Mouse (Mus musculus): ENCODE data around the gene Fam214a. TPM values are rescaled to one million over a fixed set of nuclear protein-coding genes. Genes with fewer than 3 reads are reported as not detected.

Gene Fam214a
- polyA plus RNA-seq, 1 experiment from 2014 or later: 6.4 TPM

DNA sequence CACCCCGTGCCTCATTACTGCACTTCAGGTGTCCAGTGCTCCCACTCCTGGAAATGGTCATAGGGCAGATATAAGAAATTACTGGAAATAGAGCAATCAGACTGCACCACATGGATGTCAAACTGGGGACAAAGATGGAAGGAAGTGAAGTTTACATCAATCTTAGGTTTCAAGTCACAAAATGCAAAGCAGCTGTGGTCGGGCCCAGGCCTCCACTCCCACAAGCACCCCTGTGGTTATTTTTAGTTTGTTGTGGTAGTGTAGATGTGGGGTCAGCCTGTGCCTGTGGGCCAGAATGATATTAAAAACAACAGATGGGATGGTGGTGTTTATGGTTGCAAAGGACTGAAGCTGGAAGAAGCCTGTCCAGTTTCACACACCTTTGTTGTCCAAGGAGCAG is 33.1 kb downstream of the Fam214a start:
- ATAC-seq: no peak
- Histone ChIP-seq H3K9me3 (ENCODE audit: low read length) (no peaks in the 10 kb centered on the region), H3K4me3 (ENCODE audit: low read depth, low read length) (no peak overlapping the region), H3K9ac (replicated peaks) (no peak overlapping the region), H3K4me1 (ENCODE audit: insufficient read depth) (peaks cover 3% of the 10 kb centered on the region), H3K4me2 (ENCODE audit: low read depth, low read length) (no peak overlapping the region), H3K27me3 (ENCODE audit: insufficient read depth, low read length) (no peaks in the 10 kb centered on the region), H3K36me3 (replicated peaks; ENCODE audit: insufficient read depth, low read length) (peaks cover 3% of the 10 kb centered on the region; the same call in 1 of the 2 replicates), H3K27ac (ENCODE audit: low read depth) (no peak overlapping the region)
- 53% methylated on average over 2 of the region's 2 CpGs for WGBS (ENCODE audit: insufficient replicate concordance)
- no peak for TF ChIP-seq EP300 (IDR thresholded peaks at IDR 0.05; ENCODE audit: low read depth)
- no peak for TF ChIP-seq CTCF (IDR thresholded peaks at IDR 0.05; ENCODE audit: low read depth)
- DNase-seq: no peak

DNA sequence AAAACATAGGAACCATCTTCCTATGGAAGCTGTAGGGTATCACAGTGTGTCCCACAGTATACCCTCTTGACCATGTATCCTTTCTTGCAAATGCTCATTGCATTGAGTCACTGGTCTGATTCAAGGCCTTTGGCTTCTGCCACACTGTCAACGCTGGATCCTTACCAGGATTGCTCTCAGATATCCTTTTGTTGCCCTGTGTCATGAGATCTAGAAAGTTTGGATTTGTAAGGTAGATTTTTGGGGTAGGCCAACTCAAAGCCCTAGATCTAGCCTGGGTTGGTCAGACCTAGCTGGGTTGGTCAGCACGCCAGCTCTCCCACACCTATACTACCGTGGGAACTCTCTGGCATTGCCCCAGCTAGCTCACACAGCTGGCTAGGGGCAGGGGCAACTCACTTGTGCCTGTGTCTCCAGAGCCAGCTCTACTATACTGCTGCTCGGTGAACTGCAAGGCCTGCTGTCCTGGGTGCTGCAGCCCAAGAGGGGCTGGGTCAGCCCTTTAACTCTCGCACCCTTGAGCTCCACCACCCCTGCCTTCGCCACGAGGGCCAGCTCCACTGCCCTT is 36.3 kb downstream of the Fam214a start:
- ATAC-seq (no peak), DNase-seq (no peak)
- Histone ChIP-seq H3K9me3 (ENCODE audit: low read length) (no peaks in the 10 kb centered on the region), H3K27ac (ENCODE audit: low read depth) (no peak overlapping the region), H3K27me3 (ENCODE audit: insufficient read depth, low read length) (no peaks in the 10 kb centered on the region), H3K4me3 (ENCODE audit: low read depth, low read length) (no peak overlapping the region), H3K9ac (replicated peaks) (no peak overlapping the region), H3K4me1 (ENCODE audit: insufficient read depth) (peaks cover 3% of the 10 kb centered on the region), H3K36me3 (replicated peaks; ENCODE audit: insufficient read depth, low read length) (no peaks in the 10 kb centered on the region; the same call in 1 of the 2 replicates), H3K4me2 (ENCODE audit: low read depth, low read length) (no peak overlapping the region)
- TF ChIP-seq CTCF (IDR thresholded peaks at IDR 0.05; ENCODE audit: low read depth) (no peak), EP300 (IDR thresholded peaks at IDR 0.05; ENCODE audit: low read depth) (no peak)
- WGBS (ENCODE audit: insufficient replicate concordance): 79% methylated on average over 7 of the region's 7 CpGs

DNA sequence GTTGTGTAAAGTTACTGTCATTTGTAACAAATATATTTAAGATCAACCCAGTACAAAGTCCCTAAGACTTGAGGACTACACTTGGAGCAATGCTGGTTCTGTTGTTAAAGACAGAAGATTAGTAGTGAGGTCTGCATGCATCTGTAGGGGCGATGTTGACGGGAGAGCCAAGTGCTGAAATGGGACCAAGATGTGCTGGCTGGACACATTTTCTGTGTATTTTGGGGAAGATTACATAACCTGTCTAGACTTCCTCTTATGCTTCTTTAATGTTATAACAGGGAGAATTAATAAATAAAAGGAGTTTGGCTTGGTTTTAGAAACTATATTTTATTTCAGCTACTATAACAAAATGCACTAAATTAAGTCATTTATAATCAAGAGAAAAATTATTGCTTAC is 37.3 kb downstream of the Fam214a start:
- Histone ChIP-seq H3K4me3 (ENCODE audit: low read depth, low read length) (no peak overlapping the region), H3K4me2 (ENCODE audit: low read depth, low read length) (no peak overlapping the region), H3K9ac (replicated peaks) (no peak overlapping the region), H3K36me3 (replicated peaks; ENCODE audit: insufficient read depth, low read length) (no peaks in the 10 kb centered on the region; the same call in 1 of the 2 replicates), H3K4me1 (ENCODE audit: insufficient read depth) (peaks cover 3% of the 10 kb centered on the region), H3K27me3 (ENCODE audit: insufficient read depth, low read length) (no peaks in the 10 kb centered on the region), H3K9me3 (ENCODE audit: low read length) (no peaks in the 10 kb centered on the region), H3K27ac (ENCODE audit: low read depth) (no peak overlapping the region)
- TF ChIP-seq EP300 (IDR thresholded peaks at IDR 0.05; ENCODE audit: low read depth) (no peak), CTCF (IDR thresholded peaks at IDR 0.05; ENCODE audit: low read depth) (no peak)
- WGBS (ENCODE audit: insufficient replicate concordance): 52% methylated on average over 2 of the region's 2 CpGs
- DNase-seq: no peak
- ATAC-seq: no peak

DNA sequence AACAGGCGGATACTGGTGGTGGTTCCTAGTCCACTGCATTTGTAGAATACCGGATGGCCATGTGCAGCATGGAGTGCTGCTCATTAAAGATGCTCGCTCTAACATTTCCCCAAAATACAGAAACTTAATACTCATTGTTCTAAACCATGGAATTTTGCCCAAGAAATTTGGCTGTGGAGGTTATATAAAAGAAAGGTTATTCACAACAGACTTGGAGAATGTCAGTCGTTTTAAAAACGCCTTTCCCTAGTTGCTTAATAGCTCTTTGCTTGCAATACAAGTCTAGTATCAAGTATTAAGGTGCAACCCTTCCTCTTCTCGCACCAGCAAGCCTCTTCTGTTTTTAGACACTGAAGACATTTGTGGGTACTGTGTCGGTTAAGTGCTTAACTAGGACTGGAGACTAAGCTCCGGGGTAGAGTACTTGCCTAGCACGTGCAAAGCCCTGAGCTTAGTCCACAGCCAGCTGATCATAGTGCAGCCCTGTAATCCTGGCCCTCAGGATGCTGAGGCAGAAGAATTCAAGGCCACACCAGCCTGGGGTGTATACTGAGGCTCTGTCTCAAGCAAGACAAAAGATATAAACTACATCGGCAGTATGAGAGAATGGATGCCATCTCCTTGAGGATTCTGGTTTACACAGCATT is 42.0 kb downstream of the Fam214a start:
- no peak overlapping the region for H3K9ac ChIP-seq (replicated peaks)
- DNase-seq: no peak
- no peaks in the 10 kb centered on the region for H3K27me3 ChIP-seq (ENCODE audit: insufficient read depth, low read length)
- no peak overlapping the region for H3K27ac ChIP-seq (ENCODE audit: low read depth)
- TF ChIP-seq EP300 (IDR thresholded peaks at IDR 0.05; ENCODE audit: low read depth) (no peak), CTCF (IDR thresholded peaks at IDR 0.05; ENCODE audit: low read depth) (no peak)
- H3K4me3 ChIP-seq (ENCODE audit: low read depth, low read length): no peak overlapping the region
- H3K4me2 ChIP-seq (ENCODE audit: low read depth, low read length): no peak overlapping the region
- H3K4me1 ChIP-seq (ENCODE audit: insufficient read depth): no peaks in the 10 kb centered on the region
- no peak for ATAC-seq
- 76% methylated on average over 10 of the region's 10 CpGs for WGBS (ENCODE audit: insufficient replicate concordance)
- no peaks in the 10 kb centered on the region; the same call in 1 of the 2 replicates for H3K36me3 ChIP-seq (replicated peaks; ENCODE audit: insufficient read depth, low read length)
- no peaks in the 10 kb centered on the region for H3K9me3 ChIP-seq (ENCODE audit: low read length)

DNA sequence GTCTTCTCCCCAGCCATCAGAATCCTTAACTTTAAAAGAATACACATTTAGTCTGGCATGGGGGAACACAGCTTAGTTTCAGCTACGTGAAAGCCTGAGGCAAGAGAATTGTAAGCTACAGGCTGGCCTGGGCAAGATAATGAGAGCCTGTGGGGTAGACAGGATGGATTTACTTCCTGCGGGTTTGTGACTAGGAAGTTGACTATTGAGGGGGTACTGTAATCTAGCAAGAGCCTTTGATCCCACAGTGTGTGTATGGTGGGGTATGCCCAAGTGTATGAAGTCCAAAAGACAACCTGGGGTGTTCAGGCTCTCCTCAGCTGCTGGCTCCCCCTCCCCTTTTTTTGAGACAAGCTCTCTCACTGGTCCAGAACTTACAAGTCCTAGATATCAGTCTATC is 43.7 kb downstream of the Fam214a start:
- no peaks in the 10 kb centered on the region for H3K27me3 ChIP-seq (ENCODE audit: insufficient read depth, low read length)
- TF ChIP-seq EP300 (IDR thresholded peaks at IDR 0.05; ENCODE audit: low read depth): no peak
- no peak for TF ChIP-seq CTCF (IDR thresholded peaks at IDR 0.05; ENCODE audit: low read depth)
- ATAC-seq (no peak), DNase-seq (no peak)
- H3K36me3 ChIP-seq (replicated peaks; ENCODE audit: insufficient read depth, low read length): no peaks in the 10 kb centered on the region
- H3K27ac ChIP-seq (ENCODE audit: low read depth): no peak overlapping the region
- no peaks in the 10 kb centered on the region for H3K9me3 ChIP-seq (ENCODE audit: low read length)
- no peak overlapping the region for H3K4me3 ChIP-seq (ENCODE audit: low read depth, low read length)
- H3K4me1 ChIP-seq (ENCODE audit: insufficient read depth): no peaks in the 10 kb centered on the region
- no peak overlapping the region for H3K9ac ChIP-seq (replicated peaks)
- 32% methylated on average over 2 of the region's 2 CpGs for WGBS (ENCODE audit: insufficient replicate concordance)
- no peak overlapping the region for H3K4me2 ChIP-seq (ENCODE audit: low read depth, low read length)

DNA sequence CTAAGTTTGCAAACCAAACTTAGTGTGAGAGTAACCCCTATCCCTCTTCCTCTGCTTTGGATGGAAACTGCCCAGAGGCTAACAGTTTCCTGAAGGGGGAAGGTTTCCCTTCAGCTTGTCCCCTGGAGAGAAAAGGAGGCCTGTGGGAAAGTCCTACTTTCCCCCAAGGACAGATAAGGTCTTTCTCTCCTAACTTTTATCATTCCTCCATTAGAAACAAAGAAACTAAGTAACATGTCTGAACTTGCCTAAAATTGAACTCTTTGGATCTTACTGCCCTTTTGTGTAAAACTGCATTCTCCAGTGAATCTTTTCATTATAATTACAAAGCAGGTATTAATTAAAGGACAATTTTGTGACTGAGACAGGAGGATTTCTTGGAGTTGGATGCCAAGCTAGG is 45.3 kb downstream of the Fam214a start:
- no peak for TF ChIP-seq CTCF (IDR thresholded peaks at IDR 0.05; ENCODE audit: low read depth)
- no peak for TF ChIP-seq EP300 (IDR thresholded peaks at IDR 0.05; ENCODE audit: low read depth)
- Histone ChIP-seq H3K4me1 (ENCODE audit: insufficient read depth) (no peaks in the 10 kb centered on the region), H3K27ac (ENCODE audit: low read depth) (no peak overlapping the region), H3K9ac (replicated peaks) (no peak overlapping the region), H3K27me3 (ENCODE audit: insufficient read depth, low read length) (no peaks in the 10 kb centered on the region), H3K36me3 (replicated peaks; ENCODE audit: insufficient read depth, low read length) (no peaks in the 10 kb centered on the region), H3K9me3 (ENCODE audit: low read length) (no peaks in the 10 kb centered on the region), H3K4me3 (ENCODE audit: low read depth, low read length) (no peak overlapping the region), H3K4me2 (ENCODE audit: low read depth, low read length) (no peak overlapping the region)
- no peak for DNase-seq
- ATAC-seq: no peak
